Mouse (Mus musculus): ENCODE data around the gene Ccndbp1. TPM values are rescaled to one million over a fixed set of nuclear protein-coding genes. Genes with fewer than 3 reads are reported as not detected.
"Not testable (repeated sequence)": the region's sequence is repeated elsewhere in the genome, so short reads cannot be mapped to it uniquely, and the experiment has no call there.

Gene Ccndbp1
- polyA plus RNA-seq, 1 experiment from 2014 or later, result 53.5 TPM

DNA sequence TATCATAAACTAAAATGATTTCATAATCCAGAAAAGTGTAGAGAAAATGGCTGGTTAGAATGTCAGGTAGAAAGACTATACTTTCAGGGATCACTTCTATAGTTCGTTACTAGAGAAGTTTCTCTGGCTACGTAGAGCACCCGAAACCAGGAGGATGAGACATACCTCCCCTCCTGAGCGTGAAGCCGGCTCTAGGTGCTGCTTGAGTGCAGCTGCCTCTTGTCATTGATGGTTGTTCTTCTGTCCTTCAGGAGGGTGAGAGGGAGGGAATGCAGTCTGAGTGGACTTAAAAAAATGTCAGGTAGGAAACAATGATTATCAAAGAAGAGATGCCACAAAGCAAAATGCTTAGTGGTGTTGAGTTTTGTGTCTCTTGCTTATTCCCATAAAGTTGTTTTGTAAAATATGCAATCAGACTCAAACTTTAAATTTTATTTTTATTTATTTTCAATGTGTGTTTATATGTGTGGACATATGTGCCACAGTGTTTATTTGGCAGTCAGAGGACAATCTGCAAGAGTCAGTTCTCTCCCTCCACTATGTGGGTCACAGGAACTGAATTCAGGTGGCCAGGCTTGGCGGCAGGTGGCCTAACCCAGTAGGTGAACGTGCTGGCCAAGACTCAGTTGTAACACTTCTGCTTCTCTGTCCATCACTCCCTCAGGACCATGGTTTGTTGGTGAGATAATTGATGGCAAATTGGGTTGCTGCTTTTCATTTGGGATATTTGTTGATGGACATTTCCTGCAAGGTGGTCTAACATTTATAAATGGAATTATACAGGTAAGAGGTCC, 4.0 kb upstream of the Ccndbp1 start:
- H3K4me2 ChIP-seq (replicated peaks), result no peak overlapping the region
- WGBS, result 83% methylated on average over 7 of the region's 7 CpGs
- no peak for ATAC-seq (ENCODE audit: low FRiP score, low read depth)
- peaks cover 6% of the 10 kb centered on the region for H3K4me1 ChIP-seq
- no peaks in the 10 kb centered on the region for H3K27me3 ChIP-seq
- H3K27ac ChIP-seq (replicated peaks), result no peak overlapping the region
- no peak overlapping the region for H3K4me3 ChIP-seq
- no peak overlapping the region for H3K9ac ChIP-seq (replicated peaks)
- no peaks in the 10 kb centered on the region for H3K36me3 ChIP-seq
- no peaks in the 10 kb centered on the region for H3K9me3 ChIP-seq

DNA sequence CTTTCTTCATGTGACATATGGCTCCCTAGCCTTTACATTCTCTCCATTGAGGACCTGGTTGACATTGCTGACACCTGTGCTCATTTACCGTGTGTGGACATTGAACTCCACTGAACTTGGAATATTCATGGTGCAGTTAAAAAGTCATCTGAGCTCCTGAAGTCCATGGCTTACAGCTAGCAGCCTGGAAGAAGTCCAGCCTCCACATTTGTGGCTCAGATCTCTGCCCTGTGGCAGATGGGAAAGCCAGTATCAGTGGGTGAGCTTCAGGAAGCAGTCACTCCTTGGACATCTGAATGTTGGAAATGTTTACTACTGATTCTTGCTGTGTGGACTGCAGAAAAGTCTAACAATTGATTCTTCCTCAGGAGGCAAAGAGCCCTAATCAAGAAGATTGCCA, 1.2 kb upstream of the Ccndbp1 start:
- H3K9ac ChIP-seq (replicated peaks), result no peak overlapping the region
- no peak overlapping the region for H3K27ac ChIP-seq (replicated peaks)
- H3K27me3 ChIP-seq, result no peaks in the 10 kb centered on the region
- ATAC-seq (ENCODE audit: low FRiP score, low read depth), result no peak
- H3K4me2 ChIP-seq (replicated peaks), result no peak overlapping the region
- H3K4me3 ChIP-seq, result no peak overlapping the region
- 92% methylated on average over 1 of the region's 1 CpGs for WGBS
- H3K9me3 ChIP-seq, result no peaks in the 10 kb centered on the region
- H3K4me1 ChIP-seq, result peaks cover 9% of the 10 kb centered on the region
- peaks cover 10% of the 10 kb centered on the region for H3K36me3 ChIP-seq

DNA sequence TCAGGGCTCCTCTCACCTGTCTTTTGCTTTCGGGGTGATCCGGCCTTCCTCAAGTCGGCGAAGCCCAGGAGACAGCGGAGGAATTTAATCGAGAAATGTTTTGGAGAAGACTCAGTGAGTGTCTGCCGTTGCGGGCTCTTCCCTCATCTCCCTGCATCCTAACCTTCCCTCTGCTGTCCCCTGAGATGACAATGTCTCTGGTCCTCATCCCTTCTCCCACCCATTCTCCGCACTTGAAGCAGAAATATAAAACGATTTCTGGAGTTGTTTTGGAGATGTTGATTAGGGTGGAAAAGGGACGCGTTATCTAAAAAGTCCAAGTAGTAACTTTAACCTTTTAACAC, 433 bp downstream of the Ccndbp1 start:
- H3K9ac ChIP-seq (replicated peaks), result peak overlapping the region; percentile 81
- H3K4me1 ChIP-seq, result peaks cover 9% of the 10 kb centered on the region
- no peaks in the 10 kb centered on the region for H3K27me3 ChIP-seq
- WGBS, result 2% methylated on average over 12 of the region's 12 CpGs
- no peak for ATAC-seq (ENCODE audit: low FRiP score, low read depth)
- H3K36me3 ChIP-seq, result peaks cover 22% of the 10 kb centered on the region
- no peaks in the 10 kb centered on the region for H3K9me3 ChIP-seq
- H3K27ac ChIP-seq (replicated peaks), result peak overlapping the region; percentile 47; the same call in 1 of the 2 replicates
- peak overlapping the region; percentile 69 for H3K4me3 ChIP-seq
- H3K4me2 ChIP-seq (replicated peaks), result peak overlapping the region; percentile 87

DNA sequence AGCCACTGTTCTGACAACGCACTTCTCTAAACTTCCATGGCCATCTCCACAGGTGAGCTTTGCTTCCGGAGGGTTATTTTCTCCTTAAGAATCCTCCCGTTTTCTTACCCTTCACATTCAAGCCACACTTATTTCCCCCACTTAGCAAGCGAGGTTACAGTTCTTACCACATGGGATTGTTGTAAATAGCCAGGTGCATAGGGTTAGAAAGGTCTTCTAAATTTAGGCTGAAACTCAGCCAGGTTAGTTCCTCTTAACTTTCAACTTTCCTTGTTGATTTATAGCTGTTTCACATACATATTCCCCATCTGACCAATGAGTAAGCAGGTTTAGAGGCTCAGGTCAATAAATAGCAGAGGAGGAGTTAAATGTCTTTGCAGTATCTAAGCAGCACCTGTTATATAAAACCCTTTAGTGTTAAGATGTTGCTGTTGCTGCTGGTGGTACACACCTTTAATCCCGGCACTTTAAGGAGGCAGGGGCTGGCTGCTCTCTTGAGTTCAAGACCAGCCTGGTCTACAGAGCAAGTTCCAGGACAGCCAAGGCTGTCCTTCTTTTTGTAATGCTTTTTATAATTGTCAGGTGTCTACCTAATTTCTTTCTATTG, 971 bp downstream of the Ccndbp1 start:
- 23% methylated on average over 5 of the region's 5 CpGs for WGBS
- no peak for ATAC-seq (ENCODE audit: low FRiP score, low read depth)

DNA sequence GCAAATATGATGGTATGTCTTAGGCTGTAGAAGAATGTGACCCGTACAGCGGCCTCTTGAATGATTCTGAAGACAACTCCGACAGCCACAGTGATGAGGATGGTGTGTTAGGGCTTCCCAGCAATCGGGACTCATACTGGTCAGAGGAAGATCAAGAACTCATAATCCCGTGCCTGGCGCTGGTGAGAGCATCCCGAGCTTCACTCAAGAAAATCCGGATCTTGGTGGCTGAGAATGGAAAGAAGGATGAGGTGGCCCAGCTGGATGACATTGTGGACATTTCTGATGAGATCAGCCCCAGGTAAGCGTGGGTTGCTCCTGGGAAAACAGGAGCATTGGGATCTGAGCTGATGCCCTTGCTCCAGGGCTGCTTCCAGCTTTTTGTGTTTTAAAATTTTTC, 4.5 kb downstream of the Ccndbp1 start:
- Histone ChIP-seq H3K4me3 (no peak overlapping the region), H3K36me3 (peaks cover 42% of the 10 kb centered on the region), H3K4me1 (peaks cover 9% of the 10 kb centered on the region), H3K9ac (replicated peaks) (no peak overlapping the region), H3K27ac (replicated peaks) (no peak overlapping the region), H3K9me3 (no peaks in the 10 kb centered on the region; the same call in 1 of the 2 replicates), H3K4me2 (replicated peaks) (no peak overlapping the region), H3K27me3 (no peaks in the 10 kb centered on the region)
- ATAC-seq (ENCODE audit: low FRiP score, low read depth), result no peak
- 87% methylated on average over 9 of the region's 9 CpGs for WGBS

More for the DNA sequence above, 971 bp downstream of the Ccndbp1 start:
- Histone ChIP-seq H3K27me3 (no peaks in the 10 kb centered on the region), H3K4me3 (peak overlapping the region; percentile 69), H3K4me2 (replicated peaks) (peak overlapping the region; percentile 87), H3K9me3 (no peaks in the 10 kb centered on the region), H3K36me3 (peaks cover 25% of the 10 kb centered on the region), H3K4me1 (peaks cover 9% of the 10 kb centered on the region), H3K27ac (replicated peaks) (no peak overlapping the region), H3K9ac (replicated peaks) (peak overlapping the region; percentile 81)

DNA sequence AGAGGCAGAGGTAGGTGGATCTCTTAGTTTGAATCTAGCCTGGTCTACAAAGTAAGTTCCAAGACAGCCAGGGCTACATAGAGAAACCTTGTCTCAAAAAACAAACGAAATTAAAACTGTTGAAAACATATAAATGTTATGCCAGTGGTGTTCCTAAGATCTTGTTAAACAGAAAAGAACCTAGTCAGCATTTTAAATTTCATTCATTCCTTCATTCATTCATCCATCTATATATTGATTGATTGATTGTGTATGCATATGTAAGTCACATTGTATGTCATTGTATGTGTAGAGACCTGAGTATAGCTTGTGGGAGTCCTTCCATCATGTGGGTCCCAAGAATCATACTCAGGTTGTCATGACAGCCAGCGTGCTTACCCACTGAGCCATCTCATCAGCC, 7.3 kb downstream of the Ccndbp1 start:
- Histone ChIP-seq H3K27me3 (no peaks in the 10 kb centered on the region), H3K4me3 (no peak overlapping the region), H3K9me3 (no peaks in the 10 kb centered on the region; the same call in 1 of the 2 replicates), H3K4me2 (replicated peaks) (no peak overlapping the region), H3K9ac (replicated peaks) (no peak overlapping the region), H3K4me1 (no peaks in the 10 kb centered on the region), H3K36me3 (peaks cover 45% of the 10 kb centered on the region), H3K27ac (replicated peaks) (no peak overlapping the region)
- 81% methylated on average over 2 of the region's 2 CpGs for WGBS
- ATAC-seq (ENCODE audit: low FRiP score, low read depth), result no peak

DNA sequence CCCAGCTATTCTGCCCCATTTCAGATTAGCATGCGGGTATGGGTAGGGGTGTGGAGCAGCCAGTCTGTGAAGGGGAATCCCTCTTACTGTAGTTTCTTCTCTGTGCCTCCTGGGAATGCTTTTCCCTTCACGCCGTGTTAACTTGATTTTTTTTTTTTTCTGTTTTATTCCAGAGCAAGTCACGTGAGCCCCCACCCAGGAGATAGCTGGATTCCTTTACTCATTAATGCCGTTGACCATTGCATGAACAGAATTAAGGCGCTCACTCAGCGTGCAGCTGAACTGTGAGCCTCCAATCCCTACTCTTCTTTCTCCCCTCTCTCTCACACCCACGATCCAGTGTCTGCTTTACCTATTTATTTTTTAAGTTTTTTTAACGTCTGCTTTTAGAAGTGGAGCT, 8.0 kb downstream of the Ccndbp1 start:
- Histone ChIP-seq H3K9ac (replicated peaks) (no peak overlapping the region), H3K4me3 (no peak overlapping the region), H3K27me3 (no peaks in the 10 kb centered on the region), H3K9me3 (no peaks in the 10 kb centered on the region; the same call in 1 of the 2 replicates), H3K27ac (replicated peaks) (no peak overlapping the region), H3K36me3 (peaks cover 43% of the 10 kb centered on the region), H3K4me2 (replicated peaks) (no peak overlapping the region), H3K4me1 (no peaks in the 10 kb centered on the region)
- ATAC-seq (ENCODE audit: low FRiP score, low read depth), result no peak
- WGBS, result 89% methylated on average over 9 of the region's 9 CpGs

DNA sequence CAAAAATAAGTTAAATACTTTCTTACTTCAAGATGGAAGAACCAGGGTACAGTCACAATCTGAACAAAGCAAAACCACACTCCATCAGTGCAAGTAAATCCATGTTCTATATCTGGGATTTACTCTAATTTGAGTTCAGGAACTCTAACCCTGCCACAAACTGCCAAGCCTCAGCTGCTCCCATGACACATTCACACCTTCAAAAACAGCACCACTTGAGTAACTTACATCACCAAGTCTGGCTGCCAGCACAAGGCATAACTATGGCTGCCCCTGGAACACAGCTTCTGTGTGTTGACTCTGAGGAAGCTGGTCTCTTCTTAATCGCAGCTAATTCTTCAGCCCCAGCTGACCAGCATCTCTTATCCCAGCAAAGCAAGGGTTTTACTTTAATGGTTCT, 8.9 kb downstream of the Ccndbp1 start:
- H3K27me3 ChIP-seq, result no peaks in the 10 kb centered on the region
- WGBS, result 100% methylated on average over 1 of the region's 1 CpGs
- no peak overlapping the region for H3K4me3 ChIP-seq
- H3K9me3 ChIP-seq, result no peaks in the 10 kb centered on the region; the same call in 1 of the 2 replicates
- ATAC-seq (ENCODE audit: low FRiP score, low read depth), result no peak
- H3K4me2 ChIP-seq (replicated peaks), result no peak overlapping the region
- H3K36me3 ChIP-seq, result peaks cover 34% of the 10 kb centered on the region
- H3K27ac ChIP-seq (replicated peaks), result no peak overlapping the region
- no peaks in the 10 kb centered on the region for H3K4me1 ChIP-seq
- H3K9ac ChIP-seq (replicated peaks), result no peak overlapping the region

DNA sequence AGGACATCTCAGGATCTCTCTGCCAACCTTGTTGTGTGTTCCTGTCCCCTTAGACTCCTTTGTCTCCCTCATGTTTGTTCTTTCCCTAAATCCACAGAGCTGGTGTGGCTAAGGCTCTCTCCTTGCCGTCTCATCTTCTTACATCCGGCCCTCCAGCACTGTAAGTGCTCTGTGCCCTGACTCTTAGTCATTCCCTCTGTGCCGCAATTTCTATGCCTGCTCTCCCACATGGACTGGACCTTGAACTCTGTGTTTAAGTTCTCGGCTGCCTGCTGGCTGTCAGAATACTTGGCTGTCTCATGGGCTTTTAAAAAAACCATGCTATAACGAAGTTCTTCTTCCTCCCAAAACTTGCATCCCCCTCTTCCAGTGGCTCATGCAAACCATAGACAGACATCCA, 14.7 kb downstream of the Ccndbp1 start:
- Histone ChIP-seq H3K9me3 (no peaks in the 10 kb centered on the region; the same call in 1 of the 2 replicates), H3K4me1 (no peaks in the 10 kb centered on the region)

DNA sequence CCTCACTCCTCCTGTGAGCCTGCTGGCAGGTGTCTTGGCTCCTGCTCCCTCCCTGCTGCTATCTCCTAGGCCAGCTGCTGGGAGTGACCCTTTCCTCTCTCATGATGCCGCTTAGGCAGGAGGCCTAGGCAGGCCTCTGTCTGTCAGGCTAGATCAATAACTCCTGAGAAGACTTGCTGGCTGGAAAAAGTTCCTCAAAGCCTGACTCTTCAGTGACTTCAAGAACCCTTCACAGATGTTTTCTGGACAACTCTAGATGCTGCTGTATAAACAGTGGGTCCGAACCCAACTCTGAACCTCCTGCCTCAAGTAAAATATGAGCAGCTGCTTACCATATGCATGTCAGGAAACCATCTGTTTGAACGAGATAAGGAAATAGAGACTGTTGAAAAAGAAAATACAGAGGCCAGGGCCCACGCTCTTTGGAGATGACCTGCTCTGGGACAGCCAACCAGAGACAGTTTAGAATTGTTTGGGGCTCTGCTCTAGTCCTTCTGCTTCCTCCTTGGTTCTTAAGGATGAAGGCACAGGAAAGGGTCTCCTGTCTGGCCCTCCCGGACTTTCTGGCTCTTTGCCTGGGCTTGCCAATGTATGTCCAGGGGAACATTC, 28.6 kb downstream of the Ccndbp1 start, which contains the start of gene Epb42:
Gene Epb42, minus strand, starts transcription at position 340 of the 609 bp plus-strand sequence.
- no peaks in the 10 kb centered on the region for H3K4me1 ChIP-seq
- 0 out of 2 replicates have a peak within 1 kb of the TSS, but pooled peaks have one; percentile 2 for H3K27ac ChIP-seq (replicated peaks)
- no peak within 1 kb of the TSS for H3K9ac ChIP-seq (replicated peaks)
- ATAC-seq (ENCODE audit: low FRiP score, low read depth), result no peak
- H3K27me3 ChIP-seq, result no peaks in the 10 kb centered on the region
- no peaks in the 10 kb centered on the region for H3K36me3 ChIP-seq
- no peak within 1 kb of the TSS for H3K4me2 ChIP-seq (replicated peaks)
- H3K9me3 ChIP-seq, result no peaks in the 10 kb centered on the region
- no peak within 1 kb of the TSS for H3K4me3 ChIP-seq
- WGBS, result 66% methylated on average over 5 of the region's 5 CpGs

More for the DNA sequence above, 14.7 kb downstream of the Ccndbp1 start:
- H3K27ac ChIP-seq (replicated peaks), result no peak overlapping the region
- WGBS, result 71% methylated on average over 5 of the region's 5 CpGs
- peaks cover 1% of the 10 kb centered on the region for H3K36me3 ChIP-seq
- no peaks in the 10 kb centered on the region for H3K27me3 ChIP-seq
- no peak overlapping the region for H3K4me3 ChIP-seq
- no peak overlapping the region for H3K9ac ChIP-seq (replicated peaks)
- no peak for ATAC-seq (ENCODE audit: low FRiP score, low read depth)
- no peak overlapping the region for H3K4me2 ChIP-seq (replicated peaks)

DNA sequence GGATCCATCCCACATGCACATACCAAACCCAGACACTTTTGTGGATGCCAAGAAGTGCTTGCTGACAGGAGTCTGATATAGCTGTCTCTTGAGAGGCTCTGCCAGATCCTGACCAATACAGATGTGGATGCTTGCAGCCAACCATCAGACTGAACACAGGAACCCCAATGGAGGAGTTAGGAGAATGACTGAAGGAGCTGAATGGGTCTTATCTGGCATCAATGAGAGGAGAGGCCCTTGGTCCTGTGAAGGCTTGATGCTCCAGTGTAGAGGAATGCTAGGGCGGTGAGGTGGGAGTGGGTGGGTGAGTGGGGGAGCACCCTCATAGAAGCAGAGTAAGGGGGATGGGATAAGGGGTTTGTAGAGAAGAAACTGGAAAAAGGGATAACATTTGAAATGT, 30.6 kb downstream of the Ccndbp1 start:
- not testable (repeated sequence) for H3K9me3 ChIP-seq; H3K36me3 ChIP-seq; H3K4me2 ChIP-seq (replicated peaks); H3K27ac ChIP-seq (replicated peaks); H3K9ac ChIP-seq (replicated peaks); H3K27me3 ChIP-seq; H3K4me1 ChIP-seq; ATAC-seq (ENCODE audit: low FRiP score, low read depth); H3K4me3 ChIP-seq
- WGBS, result 94% methylated on average over 1 of the region's 1 CpGs

DNA sequence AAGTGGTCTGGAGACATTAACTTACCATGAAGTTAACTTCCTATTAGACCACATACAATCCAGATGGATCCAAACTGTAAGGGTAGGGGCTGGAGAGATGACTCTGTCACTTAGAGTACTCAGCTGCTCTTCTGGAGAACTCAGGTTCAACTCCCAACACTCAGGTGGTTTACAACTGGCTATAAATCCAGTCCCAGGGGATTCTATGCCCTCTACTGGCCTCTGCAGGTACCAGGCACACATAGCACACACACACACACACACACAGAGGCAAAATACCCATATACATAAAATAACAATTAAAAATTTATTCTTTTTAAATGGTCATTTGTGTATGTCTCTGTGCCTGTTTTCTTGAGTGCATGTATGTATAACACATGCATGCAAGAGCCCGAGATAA, 31.2 kb downstream of the Ccndbp1 start:
- Histone ChIP-seq H3K9me3 (no peaks in the 10 kb centered on the region), H3K4me3 (no peak overlapping the region), H3K9ac (replicated peaks) (no peak overlapping the region), H3K27ac (replicated peaks) (no peak overlapping the region), H3K4me2 (replicated peaks) (no peak overlapping the region), H3K4me1 (no peaks in the 10 kb centered on the region), H3K36me3 (no peaks in the 10 kb centered on the region), H3K27me3 (no peaks in the 10 kb centered on the region)
- no peak for ATAC-seq (ENCODE audit: low FRiP score, low read depth)
- 94% methylated on average over 1 of the region's 1 CpGs for WGBS

All from midbrain, embryonic 12.5 days (tissue).